Mouse (Mus musculus) adipose tissue, adult 10 weeks (tissue): Measurements from ENCODE around the gene Hmgn1. TPM values are rescaled to one million over a fixed set of nuclear protein-coding genes. Genes with fewer than 3 reads are reported as not detected.

Experiments
- polyA plus RNA-seq: library from polyadenylated mRNA; stranded (reverse); fragments of 350-450 nt; fragmentation: Illumina TruSeq; extraction: RNeasy Lipid Tissue Mini Kit (QIAGEN cat#74804); gene quantifications from one replicate; pipeline ENCODE4 v1.2.3, GENCODE M21; 2014; ENCODE audit warnings: low read depth, low replicate concordance

The Hmgn1 gene
- 157 TPM for polyA plus RNA-seq

GRCm38 (mm10) chr16:96127657-96128344 is at the start of gene Hmgn1:
Gene Hmgn1 (minus strand): TSS chr16:96127729.

GRCm38 (mm10) chr16:96145110-96145800 is 17.7 kb upstream of the Hmgn1 start, which contains the start of gene Wrb:
Gene Wrb (plus strand): TSS chr16:96145407.

DNA sequence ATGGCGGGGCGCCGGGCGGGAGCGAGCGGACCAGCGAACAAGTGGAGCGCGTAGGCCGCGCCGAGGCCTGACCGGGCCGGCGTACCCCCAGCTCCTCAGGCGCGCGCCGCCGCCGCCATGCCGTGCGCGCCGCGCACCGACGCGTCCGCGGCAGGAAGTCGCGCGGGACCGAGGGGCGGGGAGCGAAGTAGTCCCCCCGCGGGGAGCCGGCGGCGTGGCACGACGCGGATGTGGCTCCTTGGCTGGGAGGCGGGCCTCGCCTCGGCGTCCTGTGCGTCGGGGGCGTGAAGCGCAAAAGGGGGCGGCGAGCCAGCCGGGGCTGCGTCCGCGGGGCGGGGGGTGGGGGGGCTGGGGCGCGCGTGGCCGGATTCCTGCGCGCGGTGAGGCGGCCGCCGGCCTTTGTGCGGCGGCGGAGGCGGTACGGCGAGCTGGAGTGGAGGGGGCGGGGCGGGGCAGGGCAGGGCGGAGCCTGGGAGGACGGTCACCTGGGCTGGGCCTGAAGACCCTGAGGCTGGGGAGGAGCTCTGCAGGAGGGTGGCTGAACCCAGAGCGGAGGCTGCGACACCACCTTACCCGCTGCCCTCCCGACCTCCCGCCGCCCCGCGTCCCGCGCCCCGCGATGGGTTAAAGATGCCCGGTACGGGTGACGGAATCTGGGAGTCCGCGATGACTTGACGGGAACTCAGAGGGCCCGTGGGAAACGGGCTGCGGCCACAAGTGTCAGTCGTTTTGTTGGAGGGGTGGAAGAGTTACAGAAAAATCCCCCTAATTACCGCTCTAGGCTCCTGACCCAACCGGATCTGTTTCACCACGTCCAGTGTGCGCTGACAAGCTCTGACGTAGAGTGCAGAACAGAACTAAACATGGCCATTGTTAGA is 45.0 kb downstream of the Hmgn1 start, which contains the start of gene Brwd1:
Gene Brwd1, minus strand, starts transcription at position 226 of the 878 bp plus-strand sequence.

Other genes starting within 250 kb of the Hmgn1 start
- 22.7 TPM for gene Psmg1, start 136.8 kb downstream of the Hmgn1 start, polyA plus RNA-seq
- 52.0 TPM for gene Brwd1, start 45.2 kb downstream of the Hmgn1 start, polyA plus RNA-seq
- gene Wrb, start 17.7 kb upstream of the Hmgn1 start, polyA plus RNA-seq: 19.9 TPM
- 8.0 TPM for gene Lca5l, start 64.5 kb upstream of the Hmgn1 start, polyA plus RNA-seq
- gene Sh3bgr, start 72.7 kb upstream of the Hmgn1 start, polyA plus RNA-seq: 13.3 TPM
- not detected for gene B3galt5, start 108.1 kb upstream of the Hmgn1 start, polyA plus RNA-seq